Mouse (Mus musculus) lung, adult 2 months (tissue): ENCODE results near the gene Gria4. TPM values are rescaled to one million over a fixed set of nuclear protein-coding genes. Genes with fewer than 3 reads are reported as not detected.
A peak's percentile ranks its signal among the peaks of the same experiment; 100 is the strongest.
"Not testable (repeated sequence)": the region's sequence is repeated elsewhere in the genome, so short reads cannot be mapped to it uniquely, and the experiment has no call there.

Source experiments
- DNase-seq: peaks from one replicate; pipeline ENCODE4 v3.0.0; 2022
- H3K4me1 ChIP-seq: fragments of 200-500 bp; 2 replicates; pipeline ENCODE4 v1.6.1; 2011; ENCODE audit warnings: low read length; ENCODE audit not compliant: control insufficient read depth, insufficient read depth
- H3K4me3 ChIP-seq: fragments of 200-500 bp; replicated peaks from 2 replicates; pipeline ENCODE3; 2011; ENCODE audit warnings: low read depth, mild to moderate bottlenecking, control low read depth, low read length; ENCODE audit errors: extremely low read depth
- CTCF ChIP-seq: fragments of 200-500 bp; IDR thresholded peaks from 2 replicates; pipeline ENCODE4 v1.5.1; 2011; ENCODE audit warnings: mild to moderate bottlenecking, low read length, control low read depth; ENCODE audit not compliant: insufficient read depth
- POLR2A ChIP-seq: fragments of 200-500 bp; IDR thresholded peaks from 2 replicates; pipeline ENCODE4 v1.6.1; 2011; ENCODE audit warnings: low read depth, mild to moderate bottlenecking, control low read depth, low read length, borderline replicate concordance; ENCODE audit errors: extremely low read depth
- WGBS: fragments of 180-500 bp; shearing (Covaris S2); methylation state at CpG from one replicate; pipeline ENCODE4 v1.1.7; 2018; 5-methylcytosine and 5-hydroxymethylcytosine counted together
- polyA plus RNA-seq: library from polyadenylated mRNA; depleted of rRNA; stranded (reverse); fragments of >200 nt; gene quantifications from 2 replicates; pipeline ENCODE4 v1.2.3, GENCODE M21; 2012

The Gria4 gene
- polyA plus RNA-seq, 1 experiment = 0.09 TPM

GRCm38 (mm10) chr9:4505087-4505486 is 290.9 kb downstream of the Gria4 start:
- Histone ChIP-seq H3K4me1 (no peaks in the 10 kb centered on the region), H3K4me3 (no peak overlapping the region)
- TF ChIP-seq CTCF = no peak
- no peak for TF ChIP-seq POLR2A
- WGBS = 12% methylated on average over 1 of the region's 1 CpGs
- no peak for DNase-seq

- Histone ChIP-seq H3K4me1 (no peaks in the 10 kb centered on the region), H3K4me3 (no peak overlapping the region)
- TF ChIP-seq CTCF (no peak), POLR2A (no peak)
- no peak for DNase-seq
- 75% methylated on average over 2 of the region's 2 CpGs for WGBS
Observed at GRCm38 (mm10) chr9:4486428-4486827, 309.6 kb downstream of the Gria4 start.

GRCm38 (mm10) chr9:4484502-4484901 is 311.5 kb downstream of the Gria4 start:
- 61% methylated on average over 2 of the region's 2 CpGs for WGBS
- TF ChIP-seq POLR2A (no peak), CTCF (no peak)
- Histone ChIP-seq H3K4me1 (no peaks in the 10 kb centered on the region), H3K4me3 (no peak overlapping the region)
- no peak for DNase-seq

DNA sequence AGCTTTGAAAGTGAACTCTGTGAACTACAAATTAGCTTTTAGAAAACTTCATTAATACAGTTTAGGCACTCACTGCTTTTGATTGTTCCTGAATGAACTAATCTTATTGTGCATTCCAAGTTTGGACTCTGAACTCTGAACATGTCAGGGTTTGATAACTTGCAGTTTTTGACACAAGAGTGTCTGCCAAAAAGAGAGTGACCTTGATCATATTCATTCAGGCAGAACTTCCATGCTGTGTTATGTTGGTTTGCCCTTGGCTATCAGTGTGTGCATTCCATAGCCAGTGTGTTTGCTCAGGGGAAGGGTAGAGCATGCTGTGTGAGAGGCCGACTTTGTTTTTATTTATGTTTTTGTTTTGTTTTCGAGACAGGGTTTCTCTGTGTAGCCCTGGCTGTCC is 325.2 kb downstream of the Gria4 start:
- H3K4me3 ChIP-seq = no peak overlapping the region
- TF ChIP-seq CTCF (no peak), POLR2A (no peak)
- no peaks in the 10 kb centered on the region for H3K4me1 ChIP-seq
- 51% methylated on average over 2 of the region's 2 CpGs for WGBS
- DNase-seq = no peak

GRCm38 (mm10) chr9:4459456-4460070 is 336.5 kb downstream of the Gria4 start:
- no peaks in the 10 kb centered on the region for H3K4me1 ChIP-seq
- DNase-seq = no peak
- no peak for TF ChIP-seq CTCF
- no peak for TF ChIP-seq POLR2A
- no peak overlapping the region for H3K4me3 ChIP-seq
- 67% methylated on average over 1 of the region's 1 CpGs for WGBS

- Histone ChIP-seq H3K4me3 (no peak overlapping the region), H3K4me1 (no peaks in the 10 kb centered on the region)
- no peak for TF ChIP-seq CTCF
- TF ChIP-seq POLR2A = no peak
- no peak for DNase-seq
- WGBS = 91% methylated on average over 1 of the region's 1 CpGs
Observed at GRCm38 (mm10) chr9:4458193-4458592, 337.8 kb downstream of the Gria4 start.

- Histone ChIP-seq H3K4me1 (no peaks in the 10 kb centered on the region), H3K4me3 (no peak overlapping the region)
- 74% methylated on average over 1 of the region's 1 CpGs for WGBS
- TF ChIP-seq CTCF (no peak), POLR2A (no peak)
- no peak for DNase-seq
Observed at GRCm38 (mm10) chr9:4457644-4458043, 338.4 kb downstream of the Gria4 start.

DNA sequence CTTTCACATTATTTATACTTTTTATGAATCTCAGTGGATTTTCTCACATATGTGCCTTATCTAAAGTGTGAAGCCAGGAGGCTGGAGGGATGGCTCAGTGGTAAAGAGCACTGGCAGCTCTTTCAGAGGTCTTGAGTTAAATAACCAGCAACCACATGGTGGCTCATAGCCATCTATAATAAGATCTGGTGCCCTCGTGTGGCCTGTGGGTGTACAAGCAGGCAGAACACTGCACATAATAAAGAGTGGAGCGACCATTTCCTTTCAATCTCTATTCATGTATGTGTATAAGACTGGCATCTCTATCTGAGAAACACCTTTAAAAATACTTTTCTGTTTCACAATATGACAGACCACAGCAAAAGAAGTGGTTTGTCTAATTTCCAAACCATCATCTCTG is 353.1 kb downstream of the Gria4 start:
- 20% methylated on average over 2 of the region's 2 CpGs for WGBS
- TF ChIP-seq CTCF (peak; percentile 42; the same call in 1 of the 2 replicates), POLR2A (no peak)

GRCm38 (mm10) chr9:4400801-4401200 is 395.2 kb downstream of the Gria4 start:
- 94% methylated on average over 11 of the region's 11 CpGs for WGBS
- not testable (repeated sequence) for H3K4me1 ChIP-seq, H3K4me3 ChIP-seq, DNase-seq

More for the DNA sequence above, 353.1 kb downstream of the Gria4 start:
- DNase-seq = peak; percentile 12
- Histone ChIP-seq H3K4me3 (no peak overlapping the region), H3K4me1 (no peaks in the 10 kb centered on the region)

DNA sequence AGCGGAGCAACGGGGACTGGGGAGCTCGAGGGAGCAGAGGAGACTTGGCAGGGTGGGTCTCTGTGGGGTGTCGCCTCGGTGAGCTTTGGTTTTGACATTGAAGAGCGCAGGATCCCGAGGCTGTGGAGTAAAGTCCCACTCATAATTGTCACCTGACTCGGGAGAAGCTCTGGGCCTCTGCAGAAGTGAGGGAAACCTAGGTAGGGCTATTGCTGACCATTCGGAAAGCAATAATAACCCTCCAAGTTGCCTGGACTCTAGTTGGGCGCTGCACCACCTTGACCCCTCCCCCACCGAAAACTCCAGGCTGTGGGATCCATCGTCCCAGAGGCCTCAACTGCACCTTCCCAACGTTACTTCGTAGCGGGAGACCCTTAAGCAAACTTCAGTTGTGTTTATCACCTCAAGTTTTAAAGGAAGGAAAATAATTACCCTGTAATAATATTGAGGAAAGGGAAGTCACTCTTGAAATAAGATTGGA is 419.4 kb downstream of the Gria4 start:
- WGBS = 0% methylated on average over 15 of the region's 15 CpGs
- DNase-seq = no peak

More for the DNA sequence above, 419.4 kb downstream of the Gria4 start:
- Histone ChIP-seq H3K4me3 (peak overlapping the region; percentile 80), H3K4me1 (no peaks in the 10 kb centered on the region; the same call in 1 of the 2 replicates)
- TF ChIP-seq CTCF (no peak), POLR2A (peak; percentile 38; the same call in 1 of the 2 replicates)
